Mouse (Mus musculus): ENCODE data around the gene Gm5934.
"Not testable (repeated sequence)": the region's sequence is repeated elsewhere in the genome, so short reads cannot be mapped to it uniquely, and the experiment has no call there.

Gene Gm5934

DNA sequence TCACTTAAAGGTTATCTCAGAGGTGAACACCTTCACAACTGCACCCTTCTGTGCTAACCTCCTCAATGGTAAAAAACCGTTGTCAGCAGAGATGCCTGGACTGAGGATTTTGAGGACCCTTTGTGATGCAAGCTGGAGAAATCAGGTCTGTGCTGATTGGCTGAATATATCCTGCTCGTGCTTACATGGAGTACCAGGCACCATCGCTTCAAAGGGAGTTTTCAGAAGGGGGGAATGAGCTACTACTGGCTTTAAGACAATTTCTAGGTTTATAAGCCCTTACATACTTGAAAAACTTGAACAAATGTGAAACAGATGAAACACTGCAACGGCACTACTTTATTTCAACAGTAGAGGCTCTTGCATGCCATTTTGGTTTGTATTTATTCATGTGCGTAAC is at the start of gene Gm5934:
Gm5934 (minus strand) TSS at position 101 of the 400 bp plus-strand sequence.
- DNase-seq (ENCODE audit: low spot score), result not testable (repeated sequence)

Data from adipocyte (in vitro differentiated cells).